Mouse (Mus musculus) yolk sac, embryonic 10.5 days (tissue): ENCODE measurements around the gene Ly6g6c.
A peak's percentile ranks its signal among the peaks of the same experiment; 100 is the strongest.
"Not testable (repeated sequence)": the region's sequence is repeated elsewhere in the genome, so short reads cannot be mapped to it uniquely, and the experiment has no call there.

Source experiments
- DNase-seq: peaks from one replicate; pipeline ENCODE4 v3.0.0-alpha.2; 2017; ENCODE audit warnings: low spot score

Gene Ly6g6c

GRCm38 (mm10) chr17:35031880-35032279 is 33.3 kb upstream of the Ly6g6c start:
- no peak for DNase-seq

DNA sequence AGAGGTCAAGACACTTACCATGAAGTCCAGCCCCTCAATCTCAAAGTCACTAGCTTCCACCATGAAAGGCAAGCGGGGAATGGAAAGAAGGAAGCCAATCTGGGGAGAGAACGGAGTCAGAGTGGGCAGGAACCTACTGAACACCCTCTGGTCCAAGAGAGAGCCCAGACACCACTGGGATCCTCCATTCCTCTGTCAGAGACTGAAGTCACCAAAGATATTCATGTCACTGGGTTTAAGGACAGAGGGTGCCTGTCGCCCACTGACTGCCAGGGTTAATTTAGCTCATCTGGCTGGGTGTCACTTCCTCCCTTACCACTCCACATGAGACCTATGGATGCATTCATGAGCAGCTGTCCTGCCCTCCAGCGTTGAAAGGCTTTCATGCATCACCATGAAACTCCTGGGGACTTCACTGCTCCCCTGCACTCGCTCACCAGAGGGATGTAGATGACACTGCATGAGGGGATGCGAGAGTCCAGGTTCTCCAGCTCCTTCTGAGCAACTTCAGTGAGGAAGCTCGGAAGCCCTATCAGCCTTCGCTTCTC is 32.8 kb upstream of the Ly6g6c start:
- DNase-seq, result no peak

DNA sequence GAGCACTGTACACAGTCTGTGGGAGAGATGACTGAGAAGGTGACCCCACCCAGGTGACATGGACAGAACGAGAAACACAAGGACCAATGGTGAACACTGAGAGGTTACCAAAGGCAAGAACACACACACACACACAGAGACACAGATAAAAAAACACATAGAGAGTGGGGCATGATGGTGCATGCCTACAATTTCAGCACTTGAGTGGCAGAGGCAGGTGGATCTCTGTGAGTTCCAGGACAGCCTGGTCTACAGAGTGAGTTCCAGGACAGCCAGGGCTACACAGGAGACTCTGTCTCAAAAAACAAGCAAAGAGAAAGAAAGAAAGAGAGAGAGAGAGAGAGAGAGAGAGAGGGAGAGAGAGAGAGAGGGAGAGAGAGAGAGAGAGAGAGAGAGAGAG is 31.5 kb upstream of the Ly6g6c start:
- DNase-seq, result not testable (repeated sequence)

- peak; percentile 73 for DNase-seq
Measured at GRCm38 (mm10) chr17:35034896-35035295, 30.3 kb upstream of the Ly6g6c start.

DNA sequence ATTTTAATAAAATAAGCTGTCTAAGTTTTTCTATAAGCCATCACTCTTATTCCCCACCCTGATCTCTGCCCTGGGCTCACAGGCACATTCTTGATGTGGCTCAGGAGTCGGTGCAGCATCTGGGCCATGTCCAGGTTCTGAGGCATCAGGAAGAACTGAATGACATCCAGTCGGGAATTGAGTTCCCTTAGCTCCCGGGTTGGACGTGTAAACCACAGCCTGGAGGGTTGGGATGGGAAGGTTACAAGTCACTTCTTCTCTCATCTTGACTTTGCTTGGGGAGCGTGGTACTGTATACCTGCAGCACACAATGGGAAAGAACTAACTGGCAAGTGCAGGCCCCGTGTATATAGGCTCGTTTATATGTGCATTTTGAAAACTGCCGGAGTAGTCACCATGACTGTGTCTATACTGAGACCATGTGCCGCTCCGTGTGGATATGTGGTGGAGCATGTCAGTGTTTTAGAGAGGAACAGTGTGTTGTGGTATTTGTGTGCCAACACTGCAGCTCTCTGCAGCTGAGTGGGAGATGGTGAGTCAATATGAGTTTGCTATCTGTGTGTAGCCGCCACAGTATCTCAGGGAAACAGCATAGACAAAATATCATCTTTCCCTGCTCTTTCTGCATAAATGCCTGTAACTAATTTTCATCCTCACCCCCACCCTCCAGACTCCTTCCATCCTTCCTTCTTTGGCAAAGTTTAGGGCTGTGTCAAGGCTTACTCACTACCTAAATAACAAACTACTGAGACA is 25.9 kb upstream of the Ly6g6c start:
- no peak for DNase-seq

GRCm38 (mm10) chr17:35043794-35044193 is 21.4 kb upstream of the Ly6g6c start:
- DNase-seq, result no peak

GRCm38 (mm10) chr17:35044904-35045806 is 20.0 kb upstream of the Ly6g6c start:
- DNase-seq, result no peak

DNA sequence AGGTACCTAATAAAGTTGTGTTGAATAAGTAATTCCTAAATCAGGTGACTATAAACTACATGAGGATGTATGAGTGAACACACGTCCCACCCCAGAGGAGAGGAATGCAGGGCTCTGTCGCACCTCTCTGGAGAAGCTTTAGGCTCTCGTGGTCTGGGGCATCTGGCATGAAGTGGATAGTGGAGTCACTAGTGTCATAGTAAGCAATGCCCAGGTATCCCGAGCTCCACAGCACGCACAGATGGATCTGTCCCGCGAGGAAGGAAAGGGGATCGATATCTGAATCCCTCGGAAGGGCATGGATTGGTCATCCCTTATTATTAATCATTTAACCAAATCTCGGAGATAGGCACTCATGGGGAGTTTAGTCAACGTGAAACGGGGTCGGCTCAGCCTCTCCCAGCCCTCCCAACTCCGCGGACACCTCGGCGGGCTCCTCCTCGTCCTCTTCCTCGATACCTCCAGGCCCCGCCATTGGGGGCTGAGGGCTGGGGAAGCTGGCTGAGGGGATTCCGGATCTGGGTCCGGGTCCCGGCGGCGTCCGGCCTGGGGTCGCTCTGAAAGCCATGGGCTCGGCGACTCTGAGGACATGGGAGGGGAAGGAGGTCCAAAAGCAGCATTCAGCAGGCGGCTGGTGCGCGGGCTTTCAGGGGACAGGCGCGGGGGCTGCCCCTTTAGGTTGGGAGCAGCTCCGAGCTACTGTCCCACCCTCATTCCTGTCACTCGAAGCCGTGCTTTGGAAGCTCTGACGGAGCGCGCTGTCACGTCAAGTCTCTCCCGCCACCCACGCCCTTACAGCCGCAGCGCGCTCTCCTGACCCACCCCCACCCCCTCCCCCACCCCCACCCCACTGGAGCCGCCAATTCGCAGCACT is 19.1 kb upstream of the Ly6g6c start:
- DNase-seq, result peak; percentile 31

DNA sequence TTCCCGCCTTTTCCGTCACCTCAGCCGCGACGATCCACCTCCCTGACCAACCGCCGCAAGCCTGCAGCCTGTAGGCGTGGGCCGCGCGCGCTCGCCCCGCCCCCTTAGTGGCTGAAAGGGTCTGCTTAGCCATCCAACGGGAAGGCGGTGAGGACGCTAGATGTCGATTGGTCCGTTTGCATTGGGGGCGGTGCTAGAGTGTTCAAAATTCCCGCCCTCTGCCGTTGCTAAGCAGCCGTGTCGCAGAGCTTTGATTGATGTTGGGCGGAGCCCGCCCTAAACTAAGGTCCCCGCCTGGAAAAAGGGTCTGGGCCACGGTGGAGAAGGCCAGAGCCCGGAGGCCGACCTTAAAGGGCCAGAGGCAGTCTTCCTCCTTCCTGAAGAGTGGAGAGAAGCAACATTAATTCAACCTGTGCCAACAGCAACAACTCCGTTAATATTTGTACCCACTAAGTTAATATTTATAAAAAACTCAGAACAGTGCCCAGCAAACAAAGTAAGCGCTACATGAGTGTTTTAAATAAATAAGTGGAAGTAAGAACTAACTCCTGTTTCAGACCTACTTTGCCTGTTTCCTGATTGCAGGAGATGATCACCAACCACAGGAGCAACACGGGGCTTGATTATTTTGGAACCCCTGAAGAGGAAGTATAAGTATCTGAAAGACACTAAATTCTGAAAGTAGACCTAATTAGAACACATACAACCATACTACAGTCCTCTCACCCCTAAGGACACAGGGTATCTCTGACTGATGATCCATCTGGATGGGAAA is 18.3 kb upstream of the Ly6g6c start, which contains the start of gene Msh5:
Gene Msh5, minus strand, starts transcription at position 65 of the 775 bp plus-strand sequence.
- peak; percentile 100 for DNase-seq

DNA sequence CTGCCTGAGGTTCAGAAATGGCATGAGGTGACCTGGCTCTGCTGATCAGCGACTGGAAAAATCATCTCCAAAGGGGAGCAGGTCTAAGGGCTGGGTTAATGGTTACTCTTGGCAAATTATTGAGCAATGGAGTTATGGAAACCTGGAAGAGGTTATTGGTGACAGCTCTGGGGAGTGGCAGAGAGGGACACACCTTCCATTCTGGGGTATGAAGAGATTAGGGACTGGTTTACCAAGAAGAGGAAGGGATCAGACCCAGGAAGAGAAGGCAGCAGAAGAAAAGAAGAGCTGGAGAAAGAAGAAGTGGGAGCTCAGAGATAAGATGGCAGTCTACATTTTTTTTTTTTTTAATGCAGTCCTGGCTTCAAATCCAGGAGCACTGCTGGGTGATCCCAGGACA is 17.5 kb upstream of the Ly6g6c start:
- DNase-seq, result peak; percentile 82

DNA sequence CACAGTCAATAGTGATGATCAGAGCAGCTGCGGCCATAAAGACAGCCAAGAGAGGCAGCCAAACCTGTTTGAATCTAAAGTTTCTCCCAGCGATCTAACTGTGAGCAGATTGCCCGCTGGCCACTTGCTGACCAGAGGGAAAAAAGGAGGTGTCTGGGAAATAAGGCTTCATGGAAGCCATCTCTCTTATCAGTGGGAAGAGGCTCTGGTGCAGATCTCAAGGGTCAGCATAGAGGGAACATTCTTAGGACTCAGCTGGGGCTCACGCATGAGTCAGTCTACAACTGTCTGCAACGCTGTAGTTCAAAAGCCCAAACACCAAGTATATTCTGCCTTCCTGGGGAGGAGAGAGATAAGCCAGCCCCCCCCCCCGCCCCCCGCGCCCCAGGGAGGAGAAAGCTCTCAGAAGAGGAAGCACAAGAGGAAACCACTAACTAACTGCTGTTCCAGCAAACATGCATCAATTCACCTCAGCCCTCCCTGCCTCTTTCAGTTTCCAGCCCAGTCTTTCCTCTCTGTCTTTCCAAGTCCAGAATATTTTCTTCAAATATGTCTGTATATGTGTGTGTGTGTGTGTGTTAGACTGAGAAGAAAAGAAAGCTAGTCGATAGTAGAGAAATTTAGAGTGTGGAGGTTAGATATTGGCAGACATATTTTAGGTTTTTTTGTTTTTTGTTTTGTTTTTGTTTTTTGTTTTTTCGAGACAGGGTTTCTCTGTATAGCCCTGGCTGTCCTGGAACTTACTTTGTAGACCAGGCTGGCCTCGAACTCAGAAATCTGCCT is 16.8 kb upstream of the Ly6g6c start:
- DNase-seq, result peak; percentile 86

DNA sequence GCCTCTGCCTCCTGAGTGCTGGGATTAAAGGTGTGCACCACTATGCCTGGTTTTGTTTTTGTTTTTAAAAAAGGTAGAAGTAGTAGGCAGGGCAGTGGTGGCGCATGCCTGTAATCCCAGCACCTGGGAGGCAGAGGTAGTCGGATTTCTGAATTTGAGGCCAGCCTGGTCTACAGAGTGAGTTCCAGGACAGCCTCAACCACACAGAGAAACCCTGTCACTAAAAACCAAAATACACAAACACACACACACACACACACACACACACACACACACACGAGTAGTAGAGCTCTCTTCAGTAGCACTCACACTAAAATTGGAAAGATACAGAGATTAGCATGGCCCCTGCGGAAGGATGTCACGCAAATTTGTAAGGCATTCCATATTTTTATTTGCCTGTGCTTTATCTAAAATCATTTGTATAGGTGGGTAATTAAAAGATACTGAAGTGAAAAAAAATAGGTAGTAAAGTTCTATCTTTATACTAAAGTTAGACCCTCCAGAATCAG is 16.2 kb upstream of the Ly6g6c start:
- DNase-seq, result no peak

DNA sequence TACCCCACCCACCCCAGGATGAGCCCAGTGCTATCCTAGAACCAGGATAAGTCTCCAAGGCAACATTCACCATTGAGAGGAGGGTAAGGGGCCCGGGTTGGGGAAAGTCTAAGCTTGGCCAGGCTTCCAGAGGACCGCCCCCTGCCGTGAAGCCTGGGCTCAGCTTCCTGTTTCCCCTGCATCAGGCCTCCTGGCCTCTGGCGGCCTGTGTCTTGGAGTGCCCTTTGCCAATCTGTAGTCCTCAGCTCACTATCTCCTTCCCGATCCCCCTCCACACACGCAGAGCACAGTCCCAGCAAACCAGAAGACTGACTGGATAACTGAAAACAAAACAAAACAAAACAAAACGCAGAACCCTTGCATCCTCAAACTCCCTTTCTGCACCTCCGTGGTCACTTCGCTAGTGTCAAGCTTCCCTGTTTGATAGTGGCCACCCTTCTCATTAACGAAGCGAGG is 15.6 kb upstream of the Ly6g6c start, which contains the start of gene Clic1:
Gene Clic1, plus strand, starts transcription at position 406 of the 456 bp plus-strand sequence.
- peak; percentile 81 for DNase-seq

DNA sequence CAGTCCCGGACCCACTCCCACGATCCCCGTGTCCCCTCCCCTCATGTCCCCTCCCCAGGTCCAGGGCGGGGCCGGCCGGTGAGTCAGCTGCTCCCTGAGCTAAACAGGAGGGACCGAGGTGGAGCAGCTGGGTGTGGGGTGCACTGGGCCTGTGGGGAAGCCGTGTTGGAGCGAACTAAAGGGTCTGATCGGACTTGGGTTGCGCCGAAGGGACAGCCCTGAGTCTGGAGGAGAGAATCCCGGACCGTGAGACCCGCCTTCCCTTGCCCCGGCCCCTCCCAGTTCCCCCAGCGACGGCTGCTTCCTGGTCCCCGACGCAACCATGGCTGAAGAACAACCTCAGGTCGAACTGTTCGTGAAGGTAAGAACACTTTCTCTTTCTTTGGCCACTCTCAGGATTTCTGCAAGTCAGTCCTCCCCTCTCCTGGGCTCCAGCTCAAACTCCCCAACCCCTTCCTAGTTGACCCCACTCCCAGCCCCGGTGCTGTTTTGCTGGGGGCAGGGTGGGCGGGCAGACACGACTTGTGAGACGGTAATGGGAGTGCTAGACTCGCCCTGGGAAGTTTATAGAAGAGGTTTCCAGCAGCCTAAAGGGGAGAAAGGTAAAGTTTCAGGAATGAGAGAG is 14.9 kb upstream of the Ly6g6c start:
- DNase-seq, result peak; percentile 85

- peak; percentile 85 for DNase-seq
Measured at GRCm38 (mm10) chr17:35051156-35052086, 13.8 kb upstream of the Ly6g6c start.

DNA sequence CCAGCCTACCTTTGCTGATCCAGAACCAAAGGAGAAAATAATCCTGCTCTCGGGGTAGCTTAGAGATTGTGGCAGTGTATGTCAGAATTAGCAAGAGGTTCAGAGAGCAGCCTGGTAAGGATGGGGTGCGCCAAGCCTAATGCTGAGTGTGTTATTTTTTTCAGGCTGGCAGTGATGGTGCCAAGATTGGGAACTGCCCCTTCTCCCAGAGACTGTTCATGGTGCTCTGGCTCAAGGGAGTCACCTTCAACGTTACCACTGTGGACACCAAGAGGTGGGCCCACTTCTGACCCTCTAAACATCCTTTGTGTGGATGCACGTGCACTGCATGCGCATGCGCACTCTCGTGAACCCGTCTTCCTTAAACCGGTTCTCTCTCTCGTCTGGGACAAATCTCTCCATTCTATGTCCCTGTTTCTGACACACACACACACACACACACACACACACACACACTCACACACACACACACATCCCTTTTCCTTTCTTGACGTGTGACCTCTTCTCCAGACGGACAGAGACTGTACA is 12.9 kb upstream of the Ly6g6c start:
- DNase-seq, result no peak

GRCm38 (mm10) chr17:35055691-35056495 is 9.3 kb upstream of the Ly6g6c start:
- DNase-seq, result no peak
